Mouse (Mus musculus) stomach, postnatal 0 days (tissue): ENCODE measurements around the gene Speer4e. TPM values are rescaled to one million over a fixed set of nuclear protein-coding genes. Genes with fewer than 3 reads are reported as not detected.
"Not testable (repeated sequence)": the region's sequence is repeated elsewhere in the genome, so short reads cannot be mapped to it uniquely, and the experiment has no call there.

Source experiments
- ATAC-seq: fragments of 200-750 bp; cut with Nextera tagmentation; 2 replicates; pipeline ENCODE4 v1.8.0; 2017; ENCODE audit not compliant: low FRiP score, low TSS enrichment
- DNase-seq: peaks from one replicate; pipeline ENCODE4 v3.0.0-alpha.2; 2016; ENCODE audit warnings: low spot score
- H3K27ac ChIP-seq: fragments of 300-500 bp; sonication (generic); replicated peaks from 2 replicates; pipeline ENCODE4 v1.5.1; 2014; ENCODE audit warnings: mild to moderate bottlenecking, control low read depth
- H3K27me3 ChIP-seq: fragments of 300-500 bp; sonication (generic); 2 replicates; pipeline ENCODE4 v1.6.1; 2014; ENCODE audit warnings: low read length; ENCODE audit not compliant: control insufficient read depth, insufficient read depth
- H3K36me3 ChIP-seq: fragments of 300-500 bp; sonication (generic); 2 replicates; pipeline ENCODE4 v1.6.1; 2014; ENCODE audit warnings: low read length, mixed read lengths; ENCODE audit not compliant: control insufficient read depth, insufficient read depth
- H3K4me1 ChIP-seq: fragments of 300-500 bp; sonication (generic); replicated peaks from 2 replicates; pipeline ENCODE4 v1.6.1; 2014; ENCODE audit warnings: antibody characterized with exemption; ENCODE audit not compliant: control insufficient read depth, insufficient read depth
- H3K4me2 ChIP-seq: fragments of 300-500 bp; sonication (generic); replicated peaks from 2 replicates; pipeline ENCODE4 v1.6.1; 2014; ENCODE audit warnings: low read depth, mild to moderate bottlenecking, control low read depth, moderate library complexity
- H3K4me3 ChIP-seq: fragments of 300-500 bp; sonication (generic); 2 replicates; pipeline ENCODE4 v1.5.1; 2014; ENCODE audit warnings: low read depth, low read length, control low read depth
- H3K9ac ChIP-seq: fragments of 300-500 bp; sonication (generic); 2 replicates; pipeline ENCODE4 v1.6.1; 2014; ENCODE audit warnings: mild to moderate bottlenecking, low read length, control low read depth, mixed read lengths
- H3K9me3 ChIP-seq: fragments of 300-500 bp; sonication (generic); 2 replicates; pipeline ENCODE4 v1.6.1; 2016; ENCODE audit warnings: low read length; ENCODE audit not compliant: control insufficient read depth
- WGBS: fragments of 180-500 bp; shearing (Covaris S2); extraction: QIAGEN DNeasy Blood & Tissue Kit; methylation state at CpG from one replicate; pipeline ENCODE4 v1.1.7; 2014; 5-methylcytosine and 5-hydroxymethylcytosine counted together
- polyA plus RNA-seq: library from polyadenylated mRNA; unstranded; fragments of >200 nt; fragmentation: Nextera tagmentation; extraction: Ambion mirVana; gene quantifications from 2 replicates; pipeline ENCODE4 v1.2.1, GENCODE M21; 2015

Speer4e gene
- polyA plus RNA-seq, 1 experiment from 2014 or later: not detected

GRCm38 (mm10) chr5:14955928-14956706 lies 17.9 kb upstream of the Speer4e start:
- H3K4me1 ChIP-seq, H3K4me2 ChIP-seq, H3K36me3 ChIP-seq, H3K9ac ChIP-seq, H3K27me3 ChIP-seq, H3K4me3 ChIP-seq, H3K9me3 ChIP-seq, DNase-seq, H3K27ac ChIP-seq: not testable (repeated sequence)
- WGBS: 78% methylated on average over 1 of the region's 1 CpGs
- peak; percentile 61; the same call in 1 of the 2 replicates for ATAC-seq

GRCm38 (mm10) chr5:14953587-14953986 lies 15.4 kb upstream of the Speer4e start:
- H3K4me3 ChIP-seq, H3K27ac ChIP-seq, H3K9me3 ChIP-seq, H3K4me1 ChIP-seq, H3K9ac ChIP-seq, H3K36me3 ChIP-seq, H3K4me2 ChIP-seq, ATAC-seq, H3K27me3 ChIP-seq, DNase-seq: not testable (repeated sequence)

- DNase-seq, H3K4me3 ChIP-seq, H3K9me3 ChIP-seq, H3K36me3 ChIP-seq, H3K9ac ChIP-seq, H3K4me1 ChIP-seq, H3K4me2 ChIP-seq, H3K27me3 ChIP-seq, H3K27ac ChIP-seq: not testable (repeated sequence)
- ATAC-seq: 0 out of 2 replicates have a peak, but pooled peaks have one; percentile 32
- 76% methylated on average over 3 of the region's 3 CpGs for WGBS
Measured at GRCm38 (mm10) chr5:14952749-14953148, 14.5 kb upstream of the Speer4e start.

GRCm38 (mm10) chr5:14951822-14952221 lies 13.6 kb upstream of the Speer4e start:
- not testable (repeated sequence) for DNase-seq, H3K9ac ChIP-seq, H3K4me3 ChIP-seq, H3K36me3 ChIP-seq, H3K27ac ChIP-seq, H3K4me1 ChIP-seq, H3K27me3 ChIP-seq, H3K9me3 ChIP-seq, H3K4me2 ChIP-seq
- 61% methylated on average over 7 of the region's 7 CpGs for WGBS
- ATAC-seq: peak; percentile 68

- H3K9ac ChIP-seq, ATAC-seq, H3K9me3 ChIP-seq, DNase-seq, H3K4me2 ChIP-seq, H3K4me3 ChIP-seq, H3K36me3 ChIP-seq, H3K4me1 ChIP-seq, H3K27me3 ChIP-seq, H3K27ac ChIP-seq: not testable (repeated sequence)
- 59% methylated on average over 4 of the region's 4 CpGs for WGBS
Measured at GRCm38 (mm10) chr5:14947482-14948198, 9.4 kb upstream of the Speer4e start.

- not testable (repeated sequence) for H3K4me1 ChIP-seq, H3K27me3 ChIP-seq, H3K4me3 ChIP-seq, H3K27ac ChIP-seq, H3K9ac ChIP-seq, DNase-seq, H3K36me3 ChIP-seq, H3K4me2 ChIP-seq, H3K9me3 ChIP-seq
- 48% methylated on average over 4 of the region's 4 CpGs for WGBS
- ATAC-seq: 0 out of 2 replicates have a peak, but pooled peaks have one; percentile 60
Measured at GRCm38 (mm10) chr5:14945524-14945923, 7.3 kb upstream of the Speer4e start.

- not testable (repeated sequence) for H3K27ac ChIP-seq, ATAC-seq, H3K9me3 ChIP-seq
Measured at GRCm38 (mm10) chr5:14941043-14941442, 2.8 kb upstream of the Speer4e start.

GRCm38 (mm10) chr5:14933721-14934120 lies 4.5 kb downstream of the Speer4e start:
- not testable (repeated sequence) for H3K4me2 ChIP-seq, H3K36me3 ChIP-seq, H3K27ac ChIP-seq, H3K27me3 ChIP-seq, H3K4me1 ChIP-seq, DNase-seq, H3K9ac ChIP-seq, ATAC-seq, H3K9me3 ChIP-seq, H3K4me3 ChIP-seq
- 75% methylated on average over 5 of the region's 6 CpGs for WGBS

More at GRCm38 (mm10) chr5:14941043-14941442, 2.8 kb upstream of the Speer4e start:
- H3K4me1 ChIP-seq, H3K36me3 ChIP-seq, H3K27me3 ChIP-seq, DNase-seq, H3K9ac ChIP-seq, H3K4me2 ChIP-seq, H3K4me3 ChIP-seq: not testable (repeated sequence)
- WGBS: 90% methylated on average over 1 of the region's 1 CpGs
